Mouse (Mus musculus): ENCODE results near the gene AC140267.1. TPM values are rescaled to one million over a fixed set of nuclear protein-coding genes. Genes with fewer than 3 reads are reported as not detected.

The AC140267.1 gene
- polyA plus RNA-seq, 1 experiment from 2014 or later: not detected

- 17% methylated on average over 4 of the region's 4 CpGs for WGBS
- H3K4me1 ChIP-seq (replicated peaks; ENCODE audit: control insufficient read depth, insufficient read depth, low read length): peaks cover 40% of the 10 kb centered on the region
- H3K4me3 ChIP-seq (replicated peaks; ENCODE audit: low read length): no peak overlapping the region
- H3K36me3 ChIP-seq (ENCODE audit: control insufficient read depth, insufficient read depth): peaks cover 14% of the 10 kb centered on the region
- H3K27ac ChIP-seq (ENCODE audit: low read length): peak overlapping the region; percentile 24; the same call in 1 of the 2 replicates
- no peaks in the 10 kb centered on the region for H3K9me3 ChIP-seq (ENCODE audit: control insufficient read depth, low read length)
- no peaks in the 10 kb centered on the region for H3K27me3 ChIP-seq (replicated peaks; ENCODE audit: control insufficient read depth, insufficient read depth, low read length)
- peak overlapping the region; percentile 78 for H3K4me2 ChIP-seq (ENCODE audit: low read length)
- ATAC-seq: no peak
- no peak overlapping the region for H3K9ac ChIP-seq (replicated peaks; ENCODE audit: low read depth, low read length)
Measured at GRCm38 (mm10) chr15:80257602-80258239, 22.1 kb downstream of the AC140267.1 start.

DNA sequence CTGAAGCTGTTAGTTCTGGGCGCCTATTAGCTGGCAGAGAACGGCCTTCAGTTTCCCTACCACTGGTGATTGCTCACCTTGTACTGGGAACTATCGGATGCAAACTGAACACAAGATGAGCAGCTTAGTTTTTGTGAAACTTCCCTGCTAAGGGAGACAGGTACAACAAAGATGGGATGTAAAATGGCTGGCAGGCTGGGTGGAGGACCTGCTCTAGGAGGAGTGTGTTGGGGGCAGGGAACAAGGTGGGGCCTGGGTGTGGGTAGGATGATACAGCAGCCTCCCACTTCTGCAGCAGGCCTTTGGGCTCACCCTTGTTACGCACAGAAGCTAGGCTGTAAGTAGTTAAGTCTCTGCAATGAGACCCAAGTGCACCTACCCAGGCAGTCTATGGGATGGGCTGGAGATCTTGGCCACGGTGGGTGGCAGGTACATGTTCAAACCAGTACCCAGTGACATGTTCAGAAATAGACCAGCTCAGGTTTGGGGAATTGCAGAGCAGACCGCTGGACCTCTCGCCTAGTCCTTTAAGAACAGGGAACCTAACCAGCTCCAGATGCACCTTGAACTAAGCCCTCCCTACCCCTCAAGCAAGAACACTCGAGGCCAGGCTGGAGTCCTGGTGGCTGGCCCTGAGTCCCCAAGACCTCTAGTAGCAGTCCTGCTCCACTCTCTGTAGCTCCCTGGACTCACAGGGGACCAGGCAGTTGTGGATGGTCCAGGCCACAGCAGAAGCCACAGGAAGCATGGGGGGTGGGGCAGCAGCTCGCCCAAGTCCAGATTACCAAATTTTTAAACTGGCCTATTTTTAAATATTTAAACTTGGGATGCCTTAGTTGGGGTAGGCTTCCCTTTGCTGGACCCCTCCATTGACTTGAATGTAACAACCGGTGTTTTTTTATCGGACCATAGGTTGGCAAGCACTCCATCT lies 22.9 kb downstream of the AC140267.1 start:
- Histone ChIP-seq H3K27me3 (replicated peaks; ENCODE audit: control insufficient read depth, insufficient read depth, low read length) (no peaks in the 10 kb centered on the region), H3K4me1 (replicated peaks; ENCODE audit: control insufficient read depth, insufficient read depth, low read length) (peaks cover 48% of the 10 kb centered on the region), H3K36me3 (ENCODE audit: control insufficient read depth, insufficient read depth) (peaks cover 14% of the 10 kb centered on the region), H3K4me2 (ENCODE audit: low read length) (no peak overlapping the region), H3K27ac (ENCODE audit: low read length) (peak overlapping the region; percentile 24; the same call in 1 of the 2 replicates), H3K9ac (replicated peaks; ENCODE audit: low read depth, low read length) (no peak overlapping the region), H3K4me3 (replicated peaks; ENCODE audit: low read length) (no peak overlapping the region), H3K9me3 (ENCODE audit: control insufficient read depth, low read length) (no peaks in the 10 kb centered on the region)
- WGBS: 70% methylated on average over 11 of the region's 11 CpGs
- no peak for ATAC-seq

DNA sequence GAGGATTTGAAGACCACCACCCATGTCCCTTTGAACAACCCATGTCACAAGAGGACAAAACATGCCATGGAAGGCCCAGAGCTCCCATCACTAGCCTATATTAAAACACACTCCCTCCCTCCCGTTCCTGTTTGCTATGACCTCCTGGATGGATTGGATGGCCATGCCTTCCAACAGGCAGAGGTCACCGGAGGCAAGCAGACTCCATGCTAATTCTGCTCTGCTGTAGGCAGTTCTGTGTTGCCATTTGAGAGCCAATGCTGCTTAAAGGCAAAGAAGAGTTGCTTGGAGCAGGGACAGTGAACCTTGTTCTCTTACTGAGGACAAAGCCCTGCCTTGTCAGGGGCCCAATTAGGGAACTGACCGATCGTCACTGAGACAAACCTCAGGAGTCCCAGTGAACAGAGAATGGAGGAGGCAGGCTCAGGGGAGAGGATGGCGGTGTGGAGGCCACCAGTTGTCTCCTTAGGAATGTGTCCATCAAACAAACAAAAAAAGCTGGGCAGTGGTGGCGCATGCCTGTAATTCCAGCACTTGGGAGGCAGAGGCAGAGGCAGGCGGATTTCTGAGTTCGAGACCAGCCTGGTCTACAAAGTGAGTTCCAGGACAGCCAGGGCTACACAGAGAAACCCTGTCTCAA lies 23.9 kb downstream of the AC140267.1 start:
- Histone ChIP-seq H3K4me3 (replicated peaks; ENCODE audit: low read length) (no peak overlapping the region), H3K9ac (replicated peaks; ENCODE audit: low read depth, low read length) (no peak overlapping the region), H3K4me2 (ENCODE audit: low read length) (no peak overlapping the region), H3K27ac (ENCODE audit: low read length) (no peak overlapping the region), H3K36me3 (ENCODE audit: control insufficient read depth, insufficient read depth) (peaks cover 14% of the 10 kb centered on the region), H3K4me1 (replicated peaks; ENCODE audit: control insufficient read depth, insufficient read depth, low read length) (peaks cover 44% of the 10 kb centered on the region), H3K9me3 (ENCODE audit: control insufficient read depth, low read length) (no peaks in the 10 kb centered on the region), H3K27me3 (replicated peaks; ENCODE audit: control insufficient read depth, insufficient read depth, low read length) (no peaks in the 10 kb centered on the region)
- 65% methylated on average over 8 of the region's 8 CpGs for WGBS
- ATAC-seq: no peak

- H3K36me3 ChIP-seq (ENCODE audit: control insufficient read depth, insufficient read depth): peaks cover 14% of the 10 kb centered on the region
- H3K9ac ChIP-seq (replicated peaks; ENCODE audit: low read depth, low read length): no peak overlapping the region
- no peak overlapping the region for H3K4me2 ChIP-seq (ENCODE audit: low read length)
- H3K27ac ChIP-seq (ENCODE audit: low read length): no peak overlapping the region
- peaks cover 45% of the 10 kb centered on the region for H3K4me1 ChIP-seq (replicated peaks; ENCODE audit: control insufficient read depth, insufficient read depth, low read length)
- no peak for ATAC-seq
- no peak overlapping the region for H3K4me3 ChIP-seq (replicated peaks; ENCODE audit: low read length)
- 16% methylated on average over 3 of the region's 3 CpGs for WGBS
- H3K27me3 ChIP-seq (replicated peaks; ENCODE audit: control insufficient read depth, insufficient read depth, low read length): no peaks in the 10 kb centered on the region
- H3K9me3 ChIP-seq (ENCODE audit: control insufficient read depth, low read length): no peaks in the 10 kb centered on the region
Measured at GRCm38 (mm10) chr15:80260677-80261076, 25.0 kb downstream of the AC140267.1 start.

GRCm38 (mm10) chr15:80261100-80261499 lies 25.5 kb downstream of the AC140267.1 start:
- H3K4me3 ChIP-seq (replicated peaks; ENCODE audit: low read length): no peak overlapping the region
- no peaks in the 10 kb centered on the region for H3K9me3 ChIP-seq (ENCODE audit: control insufficient read depth, low read length)
- ATAC-seq: no peak
- no peak overlapping the region for H3K4me2 ChIP-seq (ENCODE audit: low read length)
- no peak overlapping the region for H3K27ac ChIP-seq (ENCODE audit: low read length)
- H3K4me1 ChIP-seq (replicated peaks; ENCODE audit: control insufficient read depth, insufficient read depth, low read length): peaks cover 45% of the 10 kb centered on the region
- 91% methylated on average over 7 of the region's 7 CpGs for WGBS
- H3K36me3 ChIP-seq (ENCODE audit: control insufficient read depth, insufficient read depth): peaks cover 14% of the 10 kb centered on the region
- H3K9ac ChIP-seq (replicated peaks; ENCODE audit: low read depth, low read length): no peak overlapping the region
- H3K27me3 ChIP-seq (replicated peaks; ENCODE audit: control insufficient read depth, insufficient read depth, low read length): no peaks in the 10 kb centered on the region

GRCm38 (mm10) chr15:80263610-80264575 lies 28.3 kb downstream of the AC140267.1 start, which contains the start of gene Rps19bp1:
Gene Rps19bp1 (minus strand): TSS chr15:80264315.
- 1% methylated on average over 66 of the region's 66 CpGs for WGBS
- peak; percentile 94 for ATAC-seq
- Histone ChIP-seq H3K4me1 (replicated peaks; ENCODE audit: control insufficient read depth, insufficient read depth, low read length) (peaks cover 23% of the 10 kb centered on the region), H3K27me3 (replicated peaks; ENCODE audit: control insufficient read depth, insufficient read depth, low read length) (no peaks in the 10 kb centered on the region), H3K27ac (ENCODE audit: low read length) (0 out of 2 replicates have a peak within 1 kb of the TSS, but pooled peaks have one; percentile 41), H3K36me3 (ENCODE audit: control insufficient read depth, insufficient read depth) (no peaks in the 10 kb centered on the region), H3K4me2 (ENCODE audit: low read length) (peak within 1 kb of the TSS; percentile 73), H3K9ac (replicated peaks; ENCODE audit: low read depth, low read length) (peak within 1 kb of the TSS; percentile 70), H3K9me3 (ENCODE audit: control insufficient read depth, low read length) (no peaks in the 10 kb centered on the region), H3K4me3 (replicated peaks; ENCODE audit: low read length) (peak within 1 kb of the TSS; percentile 67)

- Histone ChIP-seq H3K4me2 (ENCODE audit: low read length) (no peak overlapping the region), H3K27me3 (replicated peaks; ENCODE audit: control insufficient read depth, insufficient read depth, low read length) (no peaks in the 10 kb centered on the region), H3K4me3 (replicated peaks; ENCODE audit: low read length) (no peak overlapping the region), H3K36me3 (ENCODE audit: control insufficient read depth, insufficient read depth) (no peaks in the 10 kb centered on the region), H3K27ac (ENCODE audit: low read length) (no peak overlapping the region), H3K9me3 (ENCODE audit: control insufficient read depth, low read length) (0 out of 2 replicates have a peak, but pooled peaks cover 2% of the 10 kb centered on the region), H3K9ac (replicated peaks; ENCODE audit: low read depth, low read length) (no peak overlapping the region), H3K4me1 (replicated peaks; ENCODE audit: control insufficient read depth, insufficient read depth, low read length) (peaks cover 19% of the 10 kb centered on the region)
- ATAC-seq: peak; percentile 44; the same call in 1 of the 2 replicates
- 0% methylated on average over 2 of the region's 2 CpGs for WGBS
Measured at GRCm38 (mm10) chr15:80266281-80266680, 30.6 kb downstream of the AC140267.1 start.

- Histone ChIP-seq H3K36me3 (ENCODE audit: control insufficient read depth, insufficient read depth) (no peaks in the 10 kb centered on the region), H3K4me3 (replicated peaks; ENCODE audit: low read length) (no peak overlapping the region), H3K27me3 (replicated peaks; ENCODE audit: control insufficient read depth, insufficient read depth, low read length) (no peaks in the 10 kb centered on the region), H3K4me2 (ENCODE audit: low read length) (no peak overlapping the region), H3K27ac (ENCODE audit: low read length) (no peak overlapping the region), H3K4me1 (replicated peaks; ENCODE audit: control insufficient read depth, insufficient read depth, low read length) (peaks cover 8% of the 10 kb centered on the region), H3K9ac (replicated peaks; ENCODE audit: low read depth, low read length) (no peak overlapping the region), H3K9me3 (ENCODE audit: control insufficient read depth, low read length) (0 out of 2 replicates have a peak, but pooled peaks cover 2% of the 10 kb centered on the region)
- 27% methylated on average over 3 of the region's 3 CpGs for WGBS
- ATAC-seq: no peak
Measured at GRCm38 (mm10) chr15:80271858-80272396, 36.3 kb downstream of the AC140267.1 start.

Measured in forebrain, embryonic 16.5 days (tissue).